In genomic region chr7:6696241-6697045, GRCm38 (mm10) we compare ENCODE assay signal across 9 mouse cellular contexts. TPM values are rescaled to one million over a fixed set of nuclear protein-coding genes. Genes with fewer than 3 reads are reported as not detected.
DNase-seq lines count a peak whose midpoint lies in the region; ATAC-seq lines count a peak whose summit lies in the region.
"Had no signal": no experiment of that assay in that cellular context is flagged by ENCODE, and none has a peak within 500 bp of the region (broad histone marks: within the 10 kb centered on the region; RNA-seq: fewer than 3 reads in every experiment).

Gene Zim1 (minus strand): TSS chr7:6696450.

- peak; percentile 85 for DNase-seq in adrenal gland, postnatal 25 days
- peak; percentile 94 for DNase-seq in embryonic facial prominence, embryonic 11.5 days (ENCODE audit: low spot score)
- DNase-seq in heart, adult 11 months, result peak; percentile 97
- peak; percentile 74 for DNase-seq in kidney, adult 11 months
- peak; percentile 84 to 85 for DNase-seq in left cerebral cortex, postnatal 36 days (ENCODE audit: low spot score in 2 of 2)
- DNase-seq in thymus, postnatal 10 days (ENCODE audit: low spot score in 2 of 2), result no peak

- WGBS in embryonic facial prominence, embryonic 11.5 days, result 11% methylated on average over 32 of the region's 32 CpGs
- 10% methylated on average over 32 of the region's 32 CpGs for WGBS in midbrain, embryonic 13.5 days
- 10% methylated on average over 32 of the region's 32 CpGs for WGBS in stomach, embryonic 16.5 days

- no peak within 1 kb of the TSS for H3K27ac ChIP-seq in embryonic facial prominence, embryonic 11.5 days (replicated peaks; ENCODE audit: low read depth, low read length)
- no peak within 1 kb of the TSS for H3K27ac ChIP-seq in midbrain, embryonic 13.5 days
- H3K27ac ChIP-seq in stomach, embryonic 16.5 days (ENCODE audit: low read length), result no peak within 1 kb of the TSS
- H3K27ac ChIP-seq: macrophage had no signal

- H3K4me2 ChIP-seq in embryonic facial prominence, embryonic 11.5 days (ENCODE audit: low read depth, low read length), result peak within 1 kb of the TSS; percentile 67
- peak within 1 kb of the TSS; percentile 74 for H3K4me2 ChIP-seq in midbrain, embryonic 13.5 days (replicated peaks)
- H3K4me2 ChIP-seq in stomach, embryonic 16.5 days (ENCODE audit: low read depth, low read length), result peak within 1 kb of the TSS; percentile 63

- peak within 1 kb of the TSS; percentile 47 for H3K4me3 ChIP-seq in embryonic facial prominence, embryonic 11.5 days (ENCODE audit: low read depth, low read length)
- peak within 1 kb of the TSS; percentile 50 for H3K4me3 ChIP-seq in midbrain, embryonic 13.5 days (replicated peaks)
- peak within 1 kb of the TSS; percentile 51 for H3K4me3 ChIP-seq in stomach, embryonic 16.5 days (replicated peaks; ENCODE audit: low read length)

- no peaks in the 10 kb centered on the region for H3K4me1 ChIP-seq in embryonic facial prominence, embryonic 11.5 days (ENCODE audit: control insufficient read depth, insufficient read depth, low read length)
- 0 out of 2 replicates have a peak, but pooled peaks cover 3% of the 10 kb centered on the region for H3K4me1 ChIP-seq in midbrain, embryonic 13.5 days (replicated peaks)
- H3K4me1 ChIP-seq in stomach, embryonic 16.5 days (ENCODE audit: control insufficient read depth, insufficient read depth, low read length), result no peaks in the 10 kb centered on the region

- intact Hi-C loops in left cerebral cortex, postnatal 36 days (cut with DNase I), result loop anchor here (2.0 to 10.0 kb wide), 2 partner anchors 262 to 332 kb away; partner anchors contain the start of gene Zfp78

- H3K9ac ChIP-seq in embryonic facial prominence, embryonic 11.5 days (replicated peaks; ENCODE audit: low read length), result peak within 1 kb of the TSS; percentile 48; the same call in 1 of the 2 replicates
- peak within 1 kb of the TSS; percentile 44 for H3K9ac ChIP-seq in midbrain, embryonic 13.5 days (replicated peaks)
- H3K9ac ChIP-seq in stomach, embryonic 16.5 days (ENCODE audit: low read length), result peak within 1 kb of the TSS; percentile 61

- peak; percentile 99 for ATAC-seq in embryonic facial prominence, embryonic 11.5 days (replicated peaks; ENCODE audit: insufficient number of reproducible peaks, low FRiP score, low TSS enrichment, low read depth)
- peak; percentile 100 for ATAC-seq in midbrain, embryonic 13.5 days
- peak; percentile 100 for ATAC-seq in stomach, embryonic 16.5 days (ENCODE audit: insufficient read depth, low FRiP score)

- no peaks in the 10 kb centered on the region for H3K36me3 ChIP-seq in embryonic facial prominence, embryonic 11.5 days (replicated peaks; ENCODE audit: control insufficient read depth, insufficient read depth, low read depth, low read length)
- no peaks in the 10 kb centered on the region for H3K36me3 ChIP-seq in midbrain, embryonic 13.5 days
- no peaks in the 10 kb centered on the region for H3K36me3 ChIP-seq in stomach, embryonic 16.5 days (ENCODE audit: control insufficient read depth, insufficient read depth, low read length)

- no peaks in the 10 kb centered on the region for H3K9me3 ChIP-seq in embryonic facial prominence, embryonic 11.5 days (replicated peaks; ENCODE audit: control insufficient read depth, low read length)
- no peaks in the 10 kb centered on the region for H3K9me3 ChIP-seq in midbrain, embryonic 13.5 days
- no peaks in the 10 kb centered on the region for H3K9me3 ChIP-seq in stomach, embryonic 16.5 days (replicated peaks; ENCODE audit: control insufficient read depth, low read length)

- no peaks in the 10 kb centered on the region for H3K27me3 ChIP-seq in embryonic facial prominence, embryonic 11.5 days (ENCODE audit: control insufficient read depth, insufficient read depth, low read length)
- H3K27me3 ChIP-seq in midbrain, embryonic 13.5 days, result peaks cover 4% of the 10 kb centered on the region; the same call in 1 of the 2 replicates
- H3K27me3 ChIP-seq in stomach, embryonic 16.5 days (ENCODE audit: control insufficient read depth, insufficient read depth, low read length), result no peaks in the 10 kb centered on the region

RNA-seq across cellular contexts. Expression of gene Zim1, which starts in this region (rescaled TPM):
- total RNA-seq in adrenal gland, postnatal 25 days (2021), result 5.5 and 5.8 TPM in 2 replicates
- 2.8 and 2.9 TPM in 2 replicates for polyA plus RNA-seq in embryonic facial prominence, embryonic 11.5 days (2014; fragmentation: Nextera tagmentation; extraction: Ambion mirVana)
- total RNA-seq in left cerebral cortex, postnatal 36 days (2021), result 1 to 10 TPM; 2.6 to 6.4 TPM
- 1.7 and 2.3 TPM in 2 replicates for polyA plus RNA-seq in midbrain, embryonic 13.5 days (2015; fragmentation: Nextera tagmentation; extraction: Ambion mirVana)
- polyA plus RNA-seq in stomach, embryonic 16.5 days (2015; fragmentation: Nextera tagmentation; extraction: Ambion mirVana), result 4.9 and 7.0 TPM in 2 replicates
- polyA plus RNA-seq: macrophage had no signal

Comparison
In these comparisons a context has a peak if more than half of its experiments do, and no peak if none do; other contexts are left out.
1. DNase-seq: peak in adrenal gland, postnatal 25 days (single experiment), embryonic facial prominence, embryonic 11.5 days (single experiment), heart, adult 11 months (single experiment), kidney, adult 11 months (single experiment) and left cerebral cortex, postnatal 36 days (2 of 2); none in thymus, postnatal 10 days (0 of 2).
2. Peak in every context shown above with its lines, with median percentiles within 50 percentile points of each other: ATAC-seq, H3K4me2 ChIP-seq, H3K4me3 ChIP-seq and H3K9ac ChIP-seq.